8 mouse cellular contexts compared by ENCODE assay signal in genomic region chr13:29983523-29984191, GRCm38 (mm10). TPM values are rescaled to one million over a fixed set of nuclear protein-coding genes. Genes with fewer than 3 reads are reported as not detected.
DNase-seq lines count a peak whose midpoint lies in the region; ATAC-seq and TF ChIP-seq lines count a peak whose summit lies in the region.

No protein-coding gene starts in this region.

- DNase-seq in gastrocnemius, adult 18-20 months (ENCODE audit: low spot score), result peak; percentile 12
- DNase-seq in gastrocnemius, postnatal 10 days, result no peak
- DNase-seq in MN1 (ENCODE audit: low spot score), result peak; percentile 24
- peak; percentile 60 for DNase-seq in embryo, embryonic 11 days
- peak; percentile 24 to 55 for DNase-seq in heart, postnatal 10 days
- DNase-seq in left cerebral cortex, adult 2 months (ENCODE audit: extremely low spot score in 1 of 2, low spot score in 2 of 2), result peak; percentile 52 to 54
- DNase-seq in midbrain, embryonic 10.5 days (ENCODE audit: low spot score), result peak; percentile 56

- WGBS in midbrain, embryonic 10.5 days, result under 1% methylated on average over 34 of the region's 35 CpGs
- WGBS in stomach, embryonic 16.5 days, result 2% methylated on average over 35 of the region's 35 CpGs

- TF ChIP-seq CTCF in left cerebral cortex, adult 2 months (IDR thresholded peaks at IDR 0.05), result no peak

- no peak for ATAC-seq in stomach, embryonic 16.5 days (ENCODE audit: insufficient read depth, low FRiP score)

- H3K9ac ChIP-seq in stomach, embryonic 16.5 days (ENCODE audit: low read length), result peak overlapping the region; percentile 100

- H3K4me2 ChIP-seq in stomach, embryonic 16.5 days (ENCODE audit: low read depth, low read length), result peak overlapping the region; percentile 74

- peaks cover 32% of the 10 kb centered on the region for H3K36me3 ChIP-seq in midbrain, embryonic 10.5 days
- H3K36me3 ChIP-seq in stomach, embryonic 16.5 days (ENCODE audit: control insufficient read depth, insufficient read depth, low read length), result no peaks in the 10 kb centered on the region

- no peaks in the 10 kb centered on the region for H3K27me3 ChIP-seq in midbrain, embryonic 10.5 days (ENCODE audit: low read depth, poor library complexity, severe bottlenecking)
- no peaks in the 10 kb centered on the region for H3K27me3 ChIP-seq in stomach, embryonic 16.5 days (ENCODE audit: control insufficient read depth, insufficient read depth, low read length)

- peak overlapping the region; percentile 88 for H3K4me3 ChIP-seq in left cerebral cortex, adult 2 months
- peak overlapping the region; percentile 98 for H3K4me3 ChIP-seq in midbrain, embryonic 10.5 days
- peak overlapping the region; percentile 97 for H3K4me3 ChIP-seq in stomach, embryonic 16.5 days (replicated peaks; ENCODE audit: low read length)

- intact Hi-C loops in heart, postnatal 10 days (cut with DNase I), result loop anchor here (2.0 to 10.0 kb wide), 4 partner anchors 29 to 1029 kb away; partner anchors contain the start of genes Cdkal1 and Sox4
- intact Hi-C loops in left cerebral cortex, adult 2 months (cut with DNase I), result loop anchor here (2.0 to 5.0 kb wide), 5 partner anchors 61 to 1031 kb away; partner anchors contain the start of gene Sox4

- peaks cover 38% of the 10 kb centered on the region for H3K4me1 ChIP-seq in midbrain, embryonic 10.5 days
- H3K4me1 ChIP-seq in stomach, embryonic 16.5 days (ENCODE audit: control insufficient read depth, insufficient read depth, low read length), result peaks cover 7% of the 10 kb centered on the region; the same call in 1 of the 2 replicates

- H3K9me3 ChIP-seq in midbrain, embryonic 10.5 days (replicated peaks), result no peaks in the 10 kb centered on the region
- no peaks in the 10 kb centered on the region for H3K9me3 ChIP-seq in stomach, embryonic 16.5 days (replicated peaks; ENCODE audit: control insufficient read depth, low read length)

- H3K27ac ChIP-seq in left cerebral cortex, adult 2 months, result peak overlapping the region; percentile 89
- peak overlapping the region; percentile 100 for H3K27ac ChIP-seq in midbrain, embryonic 10.5 days (replicated peaks)
- H3K27ac ChIP-seq in stomach, embryonic 16.5 days (ENCODE audit: low read length), result peak overlapping the region; percentile 97

RNA-seq across cellular contexts. Expression of gene E2f3, which starts 2.2 kb away (rescaled TPM):
- total RNA-seq in gastrocnemius, adult 18-20 months (2021), result 10 to 100 TPM; 11.3 to 13.4 TPM
- 10 to 100 TPM; 11.0 to 14.2 TPM for total RNA-seq in gastrocnemius, postnatal 10 days (2021)
- total RNA-seq in heart, postnatal 10 days (2021), result 10 to 100 TPM; 12.0 to 13.4 TPM
- total RNA-seq in left cerebral cortex, adult 2 months (2021), result 10 to 100 TPM; 21.1 to 21.8 TPM
- polyA plus RNA-seq in midbrain, embryonic 10.5 days (2016; fragmentation: Nextera tagmentation; extraction: Ambion mirVana), result 18.4 and 20.4 TPM in 2 replicates
- 7.0 and 7.5 TPM in 2 replicates for polyA plus RNA-seq in stomach, embryonic 16.5 days (2015; fragmentation: Nextera tagmentation; extraction: Ambion mirVana)
